Mouse (Mus musculus) liver, adult 2 months (tissue): ENCODE results near the gene Agk. TPM values are rescaled to one million over a fixed set of nuclear protein-coding genes. Genes with fewer than 3 reads are reported as not detected.

Experiments
- DNase-seq: peaks from one replicate; pipeline ENCODE4 v3.0.0-alpha.2; 2011; ENCODE audit warnings: low read depth, low spot score; ENCODE audit errors: extremely low read depth
- H3K27ac ChIP-seq: fragments of 200-500 bp; replicated peaks from 2 replicates; pipeline ENCODE4 v1.5.1; 2012; ENCODE audit warnings: low read depth, mild to moderate bottlenecking, control low read depth, inconsistent platforms, low read length; ENCODE audit not compliant: insufficient read depth
- H3K27me3 ChIP-seq: fragments of 200-500 bp; 2 replicates; pipeline ENCODE4 v1.6.1; 2012; ENCODE audit warnings: mild to moderate bottlenecking, moderate library complexity, low read length, inconsistent platforms; ENCODE audit not compliant: control insufficient read depth, insufficient read depth
- H3K36me3 ChIP-seq: fragments of 200-500 bp; 2 replicates; pipeline ENCODE4 v1.6.1; 2012; ENCODE audit warnings: low read length, inconsistent platforms; ENCODE audit not compliant: control insufficient read depth, insufficient read depth
- H3K4me1 ChIP-seq: fragments of 200-500 bp; 2 replicates; pipeline ENCODE4 v1.6.1; 2011; ENCODE audit warnings: low read length; ENCODE audit not compliant: control insufficient read depth, insufficient read depth
- H3K4me3 ChIP-seq: fragments of 200-500 bp; 2 replicates; pipeline ENCODE4 v1.5.1; 2011; ENCODE audit warnings: low read depth, mild to moderate bottlenecking, control low read depth, low read length, moderate library complexity; ENCODE audit not compliant: insufficient read depth
- H3K79me2 ChIP-seq: fragments of 200-500 bp; 2 replicates; pipeline ENCODE4 v1.6.1; 2012; ENCODE audit warnings: inconsistent platforms, mild to moderate bottlenecking, low read length, moderate library complexity; ENCODE audit not compliant: control insufficient read depth, insufficient read depth
- H3K9ac ChIP-seq: fragments of 200-500 bp; 2 replicates; pipeline ENCODE4 v1.6.1; 2012; ENCODE audit warnings: low read depth, mild to moderate bottlenecking, control low read depth, inconsistent platforms, low read length
- CTCF ChIP-seq: fragments of 200-500 bp; IDR thresholded peaks from 2 replicates; pipeline ENCODE4 v1.5.1; 2011; ENCODE audit warnings: low read depth, low read length, control low read depth
- POLR2A ChIP-seq: fragments of 200-500 bp; IDR thresholded peaks from 2 replicates; pipeline ENCODE4 v1.6.1; 2011; ENCODE audit warnings: low read length, control low read depth; ENCODE audit not compliant: insufficient read depth; ENCODE audit errors: extremely low read depth
- WGBS: fragments of 180-500 bp; shearing (Covaris S2); methylation state at CpG from one replicate; pipeline ENCODE4 v1.1.7; 2018; 5-methylcytosine and 5-hydroxymethylcytosine counted together
- polyA plus RNA-seq: library from polyadenylated mRNA; depleted of rRNA; stranded (reverse); fragments of >200 nt; gene quantifications from 2 replicates; pipeline ENCODE4 v1.2.3, GENCODE M21; 2012
- total RNA-seq: library from RNA; depleted of rRNA; stranded (reverse); fragments of >200 nt; gene quantifications from 2 replicates; pipeline ENCODE4 v1.2.3, GENCODE M21; 2014

The Agk gene
- total and polyA plus RNA-seq, 2 experiments = 4.8 to 10.5 TPM

- H3K9ac ChIP-seq = no peak overlapping the region
- no peaks in the 10 kb centered on the region for H3K27me3 ChIP-seq
- TF ChIP-seq POLR2A (no peak), CTCF (no peak)
- peaks cover 12% of the 10 kb centered on the region for H3K36me3 ChIP-seq
- WGBS = 87% methylated on average over 6 of the region's 6 CpGs
- no peaks in the 10 kb centered on the region for H3K4me1 ChIP-seq
- H3K4me3 ChIP-seq = no peak overlapping the region
- no peak overlapping the region for H3K27ac ChIP-seq
- H3K79me2 ChIP-seq = no peaks in the 10 kb centered on the region; the same call in 1 of the 2 replicates
- DNase-seq = no peak
Observed at GRCm38 (mm10) chr6:40336735-40337731, 12.1 kb downstream of the Agk start.

GRCm38 (mm10) chr6:40346959-40347771 is 22.2 kb downstream of the Agk start:
- WGBS = 75% methylated on average over 10 of the region's 10 CpGs
- no peak overlapping the region for H3K4me3 ChIP-seq
- H3K27ac ChIP-seq = no peak overlapping the region
- peaks cover under 1% of the 10 kb centered on the region; the same call in 1 of the 2 replicates for H3K36me3 ChIP-seq
- no peak for DNase-seq
- H3K79me2 ChIP-seq = no peaks in the 10 kb centered on the region
- TF ChIP-seq POLR2A = no peak
- no peak for TF ChIP-seq CTCF
- H3K27me3 ChIP-seq = no peaks in the 10 kb centered on the region
- no peaks in the 10 kb centered on the region for H3K4me1 ChIP-seq
- no peak overlapping the region for H3K9ac ChIP-seq

GRCm38 (mm10) chr6:40347772-40348111 is 22.8 kb downstream of the Agk start:
- Histone ChIP-seq H3K27ac (no peak overlapping the region), H3K27me3 (no peaks in the 10 kb centered on the region), H3K36me3 (peaks cover 2% of the 10 kb centered on the region; the same call in 1 of the 2 replicates), H3K4me1 (no peaks in the 10 kb centered on the region), H3K9ac (no peak overlapping the region), H3K4me3 (no peak overlapping the region), H3K79me2 (no peaks in the 10 kb centered on the region)
- TF ChIP-seq CTCF = no peak
- no peak for TF ChIP-seq POLR2A
- DNase-seq = no peak
- WGBS = 82% methylated on average over 1 of the region's 1 CpGs

GRCm38 (mm10) chr6:40350041-40350440 is 25.1 kb downstream of the Agk start:
- no peak overlapping the region for H3K4me3 ChIP-seq
- no peaks in the 10 kb centered on the region for H3K4me1 ChIP-seq
- no peaks in the 10 kb centered on the region for H3K79me2 ChIP-seq
- TF ChIP-seq POLR2A (no peak), CTCF (no peak)
- no peak for DNase-seq
- no peaks in the 10 kb centered on the region for H3K27me3 ChIP-seq
- H3K27ac ChIP-seq = no peak overlapping the region
- H3K36me3 ChIP-seq = peaks cover 4% of the 10 kb centered on the region; the same call in 1 of the 2 replicates
- no peak overlapping the region for H3K9ac ChIP-seq

- no peak for TF ChIP-seq POLR2A
- no peak for TF ChIP-seq CTCF
- H3K4me3 ChIP-seq = no peak overlapping the region
- no peak overlapping the region for H3K9ac ChIP-seq
- no peaks in the 10 kb centered on the region for H3K27me3 ChIP-seq
- H3K79me2 ChIP-seq = no peaks in the 10 kb centered on the region
- H3K36me3 ChIP-seq = peaks cover 6% of the 10 kb centered on the region; the same call in 1 of the 2 replicates
- H3K4me1 ChIP-seq = no peaks in the 10 kb centered on the region
- no peak for DNase-seq
- no peak overlapping the region for H3K27ac ChIP-seq
Observed at GRCm38 (mm10) chr6:40350856-40351255, 25.9 kb downstream of the Agk start.
